Mouse (Mus musculus) left cerebral cortex, postnatal 10 days (tissue): ENCODE data around the gene Eng. TPM values are rescaled to one million over a fixed set of nuclear protein-coding genes. Genes with fewer than 3 reads are reported as not detected.

ENCODE experiments used
- DNase-seq, 2 experiments: peaks; one replicate each; pipeline ENCODE4 v3.0.0; 2021 to 2022; ENCODE audit warnings: low spot score in 2 of 2, mixed read lengths in 1 of 2; ENCODE audit errors: extremely low spot score in 1 of 2
- intact Hi-C: fragments of 180-260 bp; cut with DNase I; formaldehyde crosslinking; loops from one replicate; pipeline ENCODE4 v1.15.1; 2025
- total RNA-seq, 2 experiments: library from RNA; stranded (reverse); gene quantifications; 2 replicates each; pipeline ENCODE4 v1.2.3; 2021

Gene Eng
- total RNA-seq, 2 experiments from 2014 or later: 24.9 to 25.2 TPM

DNA sequence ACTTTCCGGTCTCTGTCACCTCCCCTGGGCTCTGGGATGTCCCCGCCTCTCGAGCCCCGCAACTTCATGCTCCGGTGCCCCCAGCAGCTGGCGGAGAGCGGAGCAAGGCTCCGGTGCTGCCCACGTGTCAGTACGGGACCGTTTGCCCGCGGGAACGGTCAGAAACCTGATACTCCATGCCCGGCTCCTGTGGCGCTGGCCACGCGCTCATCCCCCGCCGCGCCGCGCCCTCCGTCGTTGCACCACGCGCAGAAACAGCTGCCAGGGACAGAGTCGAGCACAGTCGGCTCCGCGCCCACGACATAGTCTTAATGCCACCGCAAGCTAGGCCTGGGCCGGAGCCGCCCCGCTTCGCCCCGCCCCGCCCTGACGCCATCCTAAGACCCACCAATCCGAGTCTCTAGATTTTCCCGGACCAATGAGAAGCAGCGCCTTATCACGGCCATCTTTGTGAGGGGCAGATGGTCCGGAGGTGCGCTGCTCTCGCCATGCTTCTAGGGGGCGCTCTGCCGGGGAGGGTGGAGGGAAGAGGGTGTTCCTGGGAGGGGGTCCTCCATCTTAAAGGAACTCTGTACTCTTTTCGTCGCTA is 47.5 kb downstream of the Eng start:
- intact Hi-C loops: no loop called here

DNA sequence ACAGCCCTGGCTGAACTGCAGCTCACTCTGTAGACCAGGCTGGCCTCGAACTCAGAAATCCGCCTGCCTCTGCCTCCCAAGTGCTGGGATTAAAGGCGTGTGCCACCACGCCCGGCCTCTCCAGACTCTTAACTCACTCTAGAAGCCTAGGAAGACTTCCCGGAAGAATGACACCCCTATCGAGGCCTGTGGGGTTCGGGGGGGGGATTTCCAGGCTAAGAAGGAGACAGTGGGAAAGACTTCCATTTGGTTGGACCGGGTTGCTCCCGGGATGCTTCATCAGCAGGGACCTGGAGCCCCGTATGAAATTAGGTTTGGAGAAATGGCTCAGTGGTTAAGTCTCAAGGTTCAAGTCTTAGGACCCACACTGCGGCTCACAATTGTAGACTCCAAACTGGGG is 48.3 kb downstream of the Eng start:
- intact Hi-C loops: no loop called here
- DNase-seq: no peak

More for the DNA sequence above, 47.5 kb downstream of the Eng start:
- peak; percentile 95 to 97 for DNase-seq

DNA sequence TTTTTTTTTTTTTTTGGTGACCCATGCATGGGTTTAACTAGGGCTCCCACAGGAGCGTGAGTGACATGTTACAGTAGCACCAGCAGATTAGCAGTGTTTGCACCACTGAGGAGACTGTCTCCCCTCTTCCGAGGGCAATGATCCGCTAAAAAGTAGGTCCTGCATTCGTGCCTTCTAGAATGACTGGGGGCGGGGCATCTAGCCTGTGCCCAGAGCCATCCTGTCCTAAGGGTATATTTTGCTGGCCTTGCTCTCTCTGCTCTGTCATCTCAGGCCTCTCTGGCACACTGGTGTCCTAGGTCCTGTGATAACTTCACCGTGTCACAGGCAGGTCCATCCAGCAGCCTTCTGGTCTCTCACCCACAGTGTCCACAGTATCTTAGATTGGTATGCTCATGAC is 53.3 kb downstream of the Eng start:
- no peak for DNase-seq
- intact Hi-C loops: no loop called here

GRCm38 (mm10) chr2:32700966-32701743 is 54.8 kb downstream of the Eng start:
- intact Hi-C loops: no loop called here
- DNase-seq: no peak

DNA sequence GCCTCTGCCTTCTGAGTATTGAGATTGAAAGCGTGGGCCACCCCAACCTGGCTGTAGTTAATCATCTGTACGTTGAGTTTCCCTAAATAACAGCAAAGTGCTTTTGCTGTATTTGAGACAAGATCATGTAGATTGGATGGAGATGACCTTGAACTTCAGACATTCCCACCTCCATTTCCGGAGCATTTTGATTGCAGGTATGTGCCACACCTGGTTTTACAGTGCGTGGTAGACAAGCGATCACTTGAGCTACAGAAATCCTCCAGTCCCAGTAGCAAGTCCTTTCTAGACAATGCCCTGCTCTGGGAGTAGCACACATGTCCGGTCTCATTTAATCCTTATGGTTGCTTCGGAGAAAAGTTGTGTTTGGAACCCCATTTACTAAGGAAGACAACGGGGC is 56.7 kb downstream of the Eng start:
- intact Hi-C loops: no loop called here
- no peak for DNase-seq

- no peak for DNase-seq
- intact Hi-C loops: no loop called here
Observed at GRCm38 (mm10) chr2:32704021-32704421, 57.6 kb downstream of the Eng start, which contains the start of gene Fpgs. TSS of gene Fpgs (minus strand) at chr2:32704145.

GRCm38 (mm10) chr2:32705018-32705417 is 58.6 kb downstream of the Eng start:
- DNase-seq: no peak
- intact Hi-C loops: no loop called here

- intact Hi-C loops: no loop called here
- DNase-seq: no peak
Observed at GRCm38 (mm10) chr2:32706971-32707370, 60.6 kb downstream of the Eng start.

GRCm38 (mm10) chr2:32708643-32709042 is 62.2 kb downstream of the Eng start:
- DNase-seq: peak in 1 of 2 experiments; percentile 86
- intact Hi-C loops: no loop called here

- no peak for DNase-seq
- intact Hi-C loops: loop anchor here (5.0 kb wide), 1 partner anchor 148 kb away; no protein-coding TSS in a partner anchor
Observed at GRCm38 (mm10) chr2:32709521-32710137, 63.2 kb downstream of the Eng start.

DNA sequence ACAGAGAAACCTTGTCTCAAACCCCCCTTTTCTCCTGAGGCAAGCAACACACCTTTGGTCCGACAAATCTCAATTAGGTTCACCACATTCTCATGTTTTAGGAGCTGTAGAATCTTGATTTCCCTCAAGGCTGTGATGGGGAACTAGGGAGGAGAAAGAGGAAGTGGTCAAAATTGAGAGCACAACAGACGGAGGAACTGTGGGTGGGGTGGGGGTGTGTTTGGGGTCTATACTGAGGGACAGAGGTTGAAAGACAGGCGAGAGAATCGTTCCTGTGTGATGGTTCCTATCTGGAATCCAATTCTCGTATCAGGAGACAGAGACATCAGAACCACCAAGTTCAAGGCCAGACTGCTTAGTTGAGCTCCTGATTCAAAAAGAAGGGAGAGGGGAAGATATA is 64.0 kb downstream of the Eng start:
- intact Hi-C loops: loop anchor here (5.0 kb wide), 1 partner anchor 147 kb away; no protein-coding TSS in a partner anchor

GRCm38 (mm10) chr2:32711301-32712056 is 65.1 kb downstream of the Eng start:
- no peak for DNase-seq
- intact Hi-C loops: loop anchor here (5.0 kb wide), 1 partner anchor 146 kb away; no protein-coding TSS in a partner anchor

More for the DNA sequence above, 64.0 kb downstream of the Eng start:
- DNase-seq: no peak

GRCm38 (mm10) chr2:32712108-32712551 is 65.7 kb downstream of the Eng start:
- intact Hi-C loops: loop anchor here (5.0 kb wide), 1 partner anchor 145 kb away; no protein-coding TSS in a partner anchor
- peak in 1 of 2 experiments; percentile 89 for DNase-seq

DNA sequence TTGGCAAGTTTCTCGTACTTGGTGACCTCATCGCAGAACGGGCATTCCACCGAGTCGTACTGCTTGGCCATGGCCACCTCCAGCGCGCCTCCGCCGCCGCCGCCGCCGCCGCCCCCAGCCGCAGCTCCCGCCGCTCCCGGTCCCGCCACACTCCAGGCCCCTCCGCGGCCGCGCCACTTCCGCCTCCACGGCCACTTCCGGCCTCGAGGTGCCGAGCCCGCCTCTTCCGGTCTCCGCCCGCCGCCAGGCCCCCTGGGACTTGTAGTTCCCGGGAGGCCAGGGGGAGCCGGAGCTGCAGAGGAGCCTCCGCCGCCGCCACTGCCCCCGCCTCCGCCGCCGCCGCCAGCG is 66.2 kb downstream of the Eng start:
- intact Hi-C loops: loop anchor here (5.0 kb wide), 1 partner anchor 145 kb away; no protein-coding TSS in a partner anchor
- peak; percentile 85 to 97 for DNase-seq

- intact Hi-C loops: loop anchor here (1.0 to 5.0 kb wide), 2 partner anchors 44 to 144 kb away; partner anchors contain the start of gene Tor2a
- peak; percentile 88 to 95 for DNase-seq
Observed at GRCm38 (mm10) chr2:32712934-32713817, 66.8 kb downstream of the Eng start, which contains the start of gene Cdk9. TSS of gene Cdk9 (minus strand) at chr2:32713076.

- intact Hi-C loops: loop anchor here (5.0 kb wide), 1 partner anchor 143 kb away; no protein-coding TSS in a partner anchor
- no peak for DNase-seq
Observed at GRCm38 (mm10) chr2:32714117-32714986, 68.0 kb downstream of the Eng start.

- intact Hi-C loops: loop anchor here (5.0 kb wide), 1 partner anchor 142 kb away; no protein-coding TSS in a partner anchor
Observed at GRCm38 (mm10) chr2:32714987-32715425, 68.6 kb downstream of the Eng start.

More at GRCm38 (mm10) chr2:32714987-32715425, 68.6 kb downstream of the Eng start:
- DNase-seq: peak in 1 of 2 experiments; percentile 56
